Mouse (Mus musculus) myocyte (in vitro differentiated cells): ENCODE measurements around the gene Syce3. TPM values are rescaled to one million over a fixed set of nuclear protein-coding genes. Genes with fewer than 3 reads are reported as not detected.

ENCODE experiments used
- H3K27me3 ChIP-seq: one replicate; pipeline ENCODE4 v1.6.1; 2011; ENCODE audit not compliant: control insufficient read depth, insufficient read depth, insufficient read length
- H3K36me3 ChIP-seq: one replicate; pipeline ENCODE4 v1.6.1; 2011; ENCODE audit not compliant: control insufficient read depth, insufficient read depth
- H3K4me2 ChIP-seq: one replicate; pipeline ENCODE4 v1.6.1; 2011; ENCODE audit warnings: low read depth, control low read depth
- H3K4me3 ChIP-seq: one replicate; pipeline ENCODE4 v1.5.1; 2011; ENCODE audit warnings: mild to moderate bottlenecking, control low read depth, moderate library complexity
- H3K79me2 ChIP-seq: one replicate; pipeline ENCODE4 v1.6.1; 2011; ENCODE audit not compliant: control insufficient read depth, insufficient read depth
- H3ac ChIP-seq: one replicate; pipeline ENCODE4 v1.6.1; 2011; ENCODE audit not compliant: control insufficient read depth, insufficient read length
- CEBPB ChIP-seq: IDR thresholded peaks from 2 replicates; pipeline ENCODE4 v1.6.1; 2011; ENCODE audit warnings: mild to moderate bottlenecking, moderate library complexity; ENCODE audit not compliant: poor library complexity, insufficient read depth, severe bottlenecking
- E2F4 ChIP-seq: IDR thresholded peaks from one replicate; pipeline ENCODE4 v1.6.1; 2011; ENCODE audit warnings: mild to moderate bottlenecking, control low read depth, moderate library complexity; ENCODE audit not compliant: insufficient read depth
- MAX ChIP-seq: IDR thresholded peaks from one replicate; pipeline ENCODE4 v1.6.1; 2011; ENCODE audit warnings: low read depth, mild to moderate bottlenecking, control low read depth
- MYOD1 ChIP-seq, 3 experiments: IDR thresholded peaks; one replicate each; pipeline ENCODE4 v1.6.1; 2011; ENCODE audit warnings: control low read depth in 2 of 3, low read depth in 2 of 3, mild to moderate bottlenecking in 2 of 3, moderate library complexity in 1 of 3; ENCODE audit not compliant: insufficient read length in 2 of 3, control insufficient read depth in 1 of 3
- MYOG ChIP-seq, 3 experiments: IDR thresholded peaks; one replicate each; pipeline ENCODE4 v1.6.1; 2011; ENCODE audit warnings: control low read depth in 2 of 3, low read depth in 2 of 3, mild to moderate bottlenecking in 2 of 3; ENCODE audit not compliant: insufficient read length in 2 of 3, control insufficient read depth in 1 of 3, insufficient read depth in 1 of 3
- POLR2A ChIP-seq: IDR thresholded peaks from one replicate; pipeline ENCODE4 v1.6.1; 2011; ENCODE audit warnings: low read depth, mild to moderate bottlenecking, control low read depth, moderate library complexity; ENCODE audit not compliant: insufficient read length
- POLR2AphosphoS2 ChIP-seq: IDR thresholded peaks from one replicate; pipeline ENCODE4 v1.6.1; 2011; ENCODE audit warnings: low read depth, control low read depth; ENCODE audit not compliant: insufficient read length
- REST ChIP-seq: IDR thresholded peaks from one replicate; pipeline ENCODE4 v1.6.1; 2011; ENCODE audit warnings: mild to moderate bottlenecking, control low read depth, moderate library complexity; ENCODE audit not compliant: insufficient read depth, insufficient read length
- SRF ChIP-seq: IDR thresholded peaks from one replicate; pipeline ENCODE4 v1.6.1; 2011; ENCODE audit warnings: low read depth; ENCODE audit not compliant: control insufficient read depth, insufficient read length
- TCF12 ChIP-seq: IDR thresholded peaks from one replicate; pipeline ENCODE4 v1.6.1; 2011; ENCODE audit warnings: mild to moderate bottlenecking, control low read depth; ENCODE audit not compliant: poor library complexity, insufficient read depth, severe bottlenecking
- TCF3 ChIP-seq: IDR thresholded peaks from one replicate; pipeline ENCODE4 v1.6.1; 2011; ENCODE audit warnings: low read depth, control low read depth; ENCODE audit not compliant: insufficient read length
- USF1 ChIP-seq: IDR thresholded peaks from one replicate; pipeline ENCODE4 v1.6.1; 2011; ENCODE audit warnings: low read depth, mild to moderate bottlenecking, control low read depth, moderate library complexity
- polyA plus RNA-seq: library from polyadenylated mRNA; unstranded; fragments of >200 nt; fragmentation: generic; extraction: Trizol; gene quantifications from one replicate; pipeline ENCODE4 v1.2.1, GENCODE M21; 2012; ENCODE audit warnings: missing spikeins

Syce3 gene
- polyA plus RNA-seq, 1 experiment, result not detected

GRCm38 (mm10) chr15:89376040-89376439 lies 34.3 kb downstream of the Syce3 start:
- no peak overlapping the region for H3K4me3 ChIP-seq
- no peak overlapping the region for H3K4me2 ChIP-seq
- H3K36me3 ChIP-seq, result peaks cover 10% of the 10 kb centered on the region
- peaks cover 34% of the 10 kb centered on the region for H3K27me3 ChIP-seq
- TF ChIP-seq TCF3 (no peak), MAX (no peak), MYOG (IDR thresholded peaks at IDR 0.05; ENCODE audit: control insufficient read depth in 1 of 3, insufficient read depth in 1 of 3, insufficient read length in 2 of 3, low read depth in 2 of 3) (no peak), REST (no peak), TCF12 (no peak), USF1 (no peak)
- no peak overlapping the region for H3ac ChIP-seq
- no peaks in the 10 kb centered on the region for H3K79me2 ChIP-seq

- no peak overlapping the region for H3ac ChIP-seq
- TF ChIP-seq TCF12, result no peak
- TF ChIP-seq USF1, result no peak
- no peak for TF ChIP-seq POLR2AphosphoS2
- TF ChIP-seq MYOD1 (IDR thresholded peaks at IDR 0.05; ENCODE audit: control insufficient read depth in 1 of 3, insufficient read length in 2 of 3, low read depth in 2 of 3), result no peak
- no peak for TF ChIP-seq TCF3
- TF ChIP-seq REST, result no peak
- TF ChIP-seq E2F4, result no peak
- no peak for TF ChIP-seq MYOG (IDR thresholded peaks at IDR 0.05; ENCODE audit: control insufficient read depth in 1 of 3, insufficient read depth in 1 of 3, insufficient read length in 2 of 3, low read depth in 2 of 3)
- no peak for TF ChIP-seq MAX
- TF ChIP-seq SRF, result no peak
- TF ChIP-seq POLR2A, result no peak
- no peak for TF ChIP-seq CEBPB
- peaks cover 19% of the 10 kb centered on the region for H3K36me3 ChIP-seq
- H3K79me2 ChIP-seq, result no peaks in the 10 kb centered on the region
- peak overlapping the region; percentile 44 for H3K4me3 ChIP-seq
- H3K4me2 ChIP-seq, result no peak overlapping the region
- H3K27me3 ChIP-seq, result peaks cover 34% of the 10 kb centered on the region
Measured at GRCm38 (mm10) chr15:89374801-89375534, 35.3 kb downstream of the Syce3 start.

GRCm38 (mm10) chr15:89374340-89374739 lies 36.0 kb downstream of the Syce3 start:
- H3K4me2 ChIP-seq, result peak overlapping the region; percentile 83
- peak overlapping the region; percentile 44 for H3K4me3 ChIP-seq
- TF ChIP-seq POLR2A, result no peak
- no peak for TF ChIP-seq MAX
- no peak for TF ChIP-seq POLR2AphosphoS2
- TF ChIP-seq CEBPB, result no peak
- no peak for TF ChIP-seq REST
- TF ChIP-seq E2F4, result no peak
- TF ChIP-seq MYOG (IDR thresholded peaks at IDR 0.05; ENCODE audit: control insufficient read depth in 1 of 3, insufficient read depth in 1 of 3, insufficient read length in 2 of 3, low read depth in 2 of 3), result no peak
- TF ChIP-seq TCF12, result no peak
- no peak for TF ChIP-seq TCF3
- TF ChIP-seq SRF, result no peak
- no peak for TF ChIP-seq USF1
- no peak for TF ChIP-seq MYOD1 (IDR thresholded peaks at IDR 0.05; ENCODE audit: control insufficient read depth in 1 of 3, insufficient read length in 2 of 3, low read depth in 2 of 3)

GRCm38 (mm10) chr15:89373762-89374248 lies 36.5 kb downstream of the Syce3 start, which contains the start of gene Sco2:
Sco2 (minus strand) TSS chr15:89373846.
- peak within 1 kb of the TSS; percentile 34 for H3ac ChIP-seq
- peak within 1 kb of the TSS; percentile 44 for H3K4me3 ChIP-seq
- no peak for TF ChIP-seq REST
- peak; percentile 82 for TF ChIP-seq MAX
- peak in 1 of 3 experiments; percentile 72 for TF ChIP-seq MYOD1 (IDR thresholded peaks at IDR 0.05; ENCODE audit: control insufficient read depth in 1 of 3, insufficient read length in 2 of 3, low read depth in 2 of 3)
- TF ChIP-seq CEBPB, result no peak
- TF ChIP-seq MYOG (IDR thresholded peaks at IDR 0.05; ENCODE audit: control insufficient read depth in 1 of 3, insufficient read depth in 1 of 3, insufficient read length in 2 of 3, low read depth in 2 of 3), result peak in 2 of 3 experiments; percentile 6 to 54
- TF ChIP-seq USF1, result peak; percentile 83
- peak; percentile 72 for TF ChIP-seq POLR2A
- TF ChIP-seq TCF12, result no peak
- no peaks in the 10 kb centered on the region for H3K79me2 ChIP-seq
- H3K4me2 ChIP-seq, result peak within 1 kb of the TSS; percentile 83
- H3K36me3 ChIP-seq, result peaks cover 29% of the 10 kb centered on the region
- peaks cover 26% of the 10 kb centered on the region for H3K27me3 ChIP-seq

More at GRCm38 (mm10) chr15:89374340-89374739, 36.0 kb downstream of the Syce3 start:
- Histone ChIP-seq H3K79me2 (no peaks in the 10 kb centered on the region), H3ac (peak overlapping the region; percentile 34), H3K36me3 (peaks cover 24% of the 10 kb centered on the region), H3K27me3 (peaks cover 31% of the 10 kb centered on the region)
